Mouse (Mus musculus) ovary, postnatal 36 days (tissue): ENCODE data around the gene Pcna.

ENCODE experiments used
- DNase-seq: peaks from one replicate; pipeline ENCODE4 v3.0.0; 2022; ENCODE audit warnings: low spot score, mixed read lengths

Gene Pcna

DNA sequence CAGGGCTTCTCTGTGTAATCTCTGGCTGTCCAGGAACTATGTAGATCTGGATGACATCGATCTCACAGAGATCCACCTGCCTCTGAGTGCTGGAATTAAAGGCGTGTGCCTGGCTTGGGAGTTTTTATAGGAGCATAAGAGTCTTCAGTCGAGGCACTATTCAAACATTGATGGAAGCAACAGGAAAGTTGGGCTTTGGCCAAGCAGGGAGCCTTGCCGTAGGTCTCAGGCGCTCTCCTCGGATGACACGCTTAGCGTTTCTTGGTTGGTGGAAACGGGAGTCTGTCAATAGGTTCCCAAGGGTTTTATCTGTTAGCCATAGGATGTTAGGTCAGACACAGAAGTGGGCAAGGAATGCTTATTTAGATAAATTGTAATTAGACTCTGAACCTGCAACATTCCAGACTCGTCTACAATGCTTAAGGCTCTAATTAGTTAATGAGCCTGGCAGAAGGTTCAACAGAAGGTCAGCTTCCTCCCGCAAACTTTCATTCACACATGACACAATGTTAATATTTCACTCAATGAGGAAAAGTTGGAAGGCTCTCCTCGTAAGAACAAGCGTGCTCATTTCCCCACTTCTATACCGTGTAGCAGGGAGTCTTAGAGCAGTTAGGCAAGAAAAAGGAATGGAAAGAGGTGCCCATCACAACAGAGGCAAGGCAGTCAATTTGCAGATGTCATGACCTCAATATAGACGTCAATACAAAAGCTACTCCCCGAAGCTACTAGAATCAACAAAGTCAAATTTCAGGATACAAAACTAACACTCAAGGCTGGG lies 18.9 kb downstream of the Pcna start:
- DNase-seq = no peak

DNA sequence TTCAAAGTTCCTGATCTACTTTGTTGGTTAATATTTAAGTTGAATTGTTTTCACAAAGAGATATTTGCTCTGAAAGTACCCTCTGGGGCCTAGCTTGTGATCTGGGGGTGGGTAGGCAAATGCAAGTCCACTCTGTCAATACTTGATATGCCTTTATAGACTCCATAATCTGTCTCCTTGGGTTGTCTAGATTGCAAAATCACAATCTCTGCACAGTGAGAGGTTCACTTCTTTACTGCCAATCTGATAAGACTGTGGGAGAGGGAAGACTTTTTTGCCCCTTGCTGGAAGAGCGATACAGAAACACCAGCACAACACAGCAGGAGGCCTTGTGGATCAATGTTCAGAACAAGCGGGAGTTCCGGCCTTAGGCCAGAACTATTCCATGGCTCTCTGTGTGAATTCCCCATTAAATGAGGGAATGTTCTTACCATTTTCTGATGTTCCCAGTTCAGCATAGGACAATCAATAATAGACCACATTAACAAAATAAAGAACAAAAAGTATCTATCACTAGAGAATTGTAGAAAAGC lies 20.6 kb downstream of the Pcna start:
- no peak for DNase-seq

DNA sequence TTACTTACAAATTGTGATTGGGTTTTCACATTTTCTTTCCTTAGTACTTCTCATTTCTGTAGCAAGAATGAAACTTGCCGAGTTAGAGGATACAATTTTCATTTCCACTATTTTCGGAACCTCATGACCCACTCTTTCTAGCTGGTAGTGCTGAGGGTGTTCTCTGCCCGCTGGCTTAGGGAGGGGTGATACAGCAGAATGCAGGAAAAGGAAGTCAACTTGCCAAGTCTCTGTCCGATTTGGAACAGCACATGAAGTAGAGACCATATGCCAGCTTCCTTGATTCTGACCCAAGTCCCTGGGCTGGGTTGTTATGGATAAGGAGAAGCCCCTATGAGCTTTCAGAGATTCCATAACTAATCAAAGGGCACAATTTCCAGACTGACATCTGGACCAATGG lies 28.8 kb downstream of the Pcna start:
- no peak for DNase-seq

DNA sequence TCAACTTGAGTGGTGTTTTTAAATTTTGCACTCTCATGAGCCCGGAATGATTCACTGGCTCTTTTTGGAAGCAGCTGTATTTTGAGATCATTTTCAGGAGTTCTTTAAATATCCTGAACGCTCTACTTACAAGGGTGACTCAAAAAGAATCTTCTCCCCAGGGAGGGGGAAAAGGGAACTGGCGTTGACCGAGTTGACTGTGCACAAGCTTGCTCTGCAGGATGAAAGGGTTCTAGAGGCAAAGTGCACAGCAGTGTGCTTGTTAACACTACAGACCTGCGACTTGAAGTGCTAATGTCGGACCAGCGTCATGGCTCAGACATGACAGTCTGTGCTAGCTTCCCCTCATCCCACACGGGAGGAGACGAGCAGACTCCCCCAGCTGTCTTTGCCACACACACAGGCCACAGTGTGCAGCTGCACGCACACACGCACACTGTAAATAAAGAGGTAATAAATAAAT lies 31.5 kb downstream of the Pcna start:
- no peak for DNase-seq

DNA sequence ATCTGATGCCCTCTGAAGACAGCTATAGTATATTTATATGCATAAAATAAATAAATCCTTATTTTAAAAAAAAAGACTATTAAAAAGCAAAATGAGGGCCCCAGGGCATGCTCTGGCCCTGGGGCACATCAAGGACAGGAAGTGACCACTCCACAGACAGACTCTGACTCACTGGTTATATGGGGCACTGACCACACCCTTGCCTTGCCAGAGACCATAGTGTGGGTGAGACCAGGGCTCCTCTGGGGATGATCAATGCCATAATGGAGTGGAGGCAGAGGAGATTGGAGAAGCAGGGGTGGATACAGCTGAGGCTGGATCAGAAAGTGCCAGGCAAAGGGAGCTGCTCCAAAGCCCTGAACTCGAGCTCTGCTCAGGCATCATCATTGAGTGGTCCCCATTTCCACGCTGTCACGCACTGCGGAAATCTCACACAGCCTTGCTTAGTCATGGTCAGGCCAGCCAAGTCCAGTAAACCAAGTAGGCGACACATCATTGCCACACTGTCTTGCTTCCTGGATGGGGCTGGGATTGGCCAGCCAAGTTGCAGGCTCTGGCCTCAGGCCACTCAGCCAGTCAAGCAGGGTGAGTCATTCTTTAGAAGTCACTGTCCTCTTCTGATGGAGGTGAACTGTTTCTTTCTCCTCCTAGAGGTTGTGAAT lies 41.0 kb downstream of the Pcna start:
- peak; percentile 17 for DNase-seq

DNA sequence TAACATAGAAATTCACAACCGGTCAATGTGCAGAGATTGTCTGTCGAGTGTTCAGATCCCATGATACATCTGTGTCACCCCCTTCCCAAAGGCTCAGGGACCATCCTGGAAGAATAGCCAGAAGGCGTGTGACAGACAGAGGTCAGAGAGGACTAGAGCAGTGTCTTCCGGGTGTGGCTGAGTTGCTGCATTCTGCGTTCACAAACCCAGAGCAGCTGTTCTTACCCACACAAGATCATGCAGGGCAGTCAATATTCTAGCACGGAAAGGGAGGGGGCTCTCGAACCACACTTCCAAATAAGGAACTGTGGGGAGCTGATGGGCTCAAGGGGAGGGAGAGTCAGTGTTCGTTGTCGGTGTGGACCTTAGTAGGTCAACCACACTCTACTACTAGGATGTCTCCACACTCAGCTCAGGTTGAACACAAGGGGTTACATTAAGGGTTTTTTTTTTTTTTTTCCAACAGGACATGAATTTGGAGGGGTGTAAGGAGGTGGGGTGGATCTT lies 42.3 kb downstream of the Pcna start:
- no peak for DNase-seq

DNA sequence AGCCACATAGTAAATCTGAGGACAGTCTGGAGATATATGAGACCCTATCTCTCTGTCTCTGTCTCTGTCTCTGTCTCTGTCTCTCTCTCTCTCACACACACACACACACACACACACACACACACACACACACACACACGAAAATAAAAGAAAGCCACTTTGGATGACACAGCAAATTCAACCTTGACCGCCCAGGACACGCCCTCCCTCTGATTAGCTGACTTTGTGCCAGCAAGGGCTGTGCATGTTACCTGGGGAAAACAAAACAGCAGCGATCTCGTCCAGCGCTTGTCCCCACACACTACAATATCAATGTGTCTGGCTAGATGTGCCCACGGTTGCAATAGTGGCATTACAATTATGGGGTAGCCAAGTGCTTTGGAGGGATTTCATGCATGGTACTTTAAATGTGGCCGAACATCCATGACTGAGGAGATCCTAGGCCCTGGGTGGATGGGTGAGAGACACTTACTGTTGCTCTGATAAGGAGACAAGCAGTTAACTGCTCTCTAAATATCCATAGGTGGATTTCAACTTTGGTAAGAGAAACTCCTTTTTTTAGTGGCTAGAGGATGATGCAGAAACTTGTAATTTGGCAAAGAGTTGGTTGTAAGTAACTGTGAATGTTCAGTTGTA lies 44.8 kb downstream of the Pcna start:
- DNase-seq = peak; percentile 18

DNA sequence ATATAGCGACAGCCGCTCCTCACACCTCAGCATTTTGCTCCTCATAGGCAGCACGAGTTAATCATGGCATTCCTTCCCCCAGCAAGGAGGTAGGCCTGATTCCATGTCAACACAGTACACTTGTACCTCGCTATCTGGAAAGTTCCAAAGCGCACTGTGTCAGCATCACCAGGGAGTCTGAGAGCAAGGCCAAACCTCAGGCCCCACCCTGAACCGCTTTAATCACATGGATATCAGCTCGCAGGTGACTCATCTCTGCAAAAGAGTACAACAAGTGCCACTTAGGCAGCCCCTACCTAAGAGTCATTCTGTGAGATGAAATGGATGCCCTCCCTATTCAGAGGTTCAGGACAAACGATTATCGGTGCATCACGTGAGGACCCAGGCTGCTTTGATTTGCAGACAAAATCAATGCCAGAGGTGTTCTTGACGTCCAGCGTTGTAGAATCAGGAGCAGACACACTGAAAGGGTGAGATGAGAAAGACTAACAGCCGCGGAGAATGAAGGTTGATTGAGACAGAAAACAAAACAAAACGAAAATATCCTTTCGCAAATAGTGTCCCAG lies 46.7 kb downstream of the Pcna start:
- no peak for DNase-seq

DNA sequence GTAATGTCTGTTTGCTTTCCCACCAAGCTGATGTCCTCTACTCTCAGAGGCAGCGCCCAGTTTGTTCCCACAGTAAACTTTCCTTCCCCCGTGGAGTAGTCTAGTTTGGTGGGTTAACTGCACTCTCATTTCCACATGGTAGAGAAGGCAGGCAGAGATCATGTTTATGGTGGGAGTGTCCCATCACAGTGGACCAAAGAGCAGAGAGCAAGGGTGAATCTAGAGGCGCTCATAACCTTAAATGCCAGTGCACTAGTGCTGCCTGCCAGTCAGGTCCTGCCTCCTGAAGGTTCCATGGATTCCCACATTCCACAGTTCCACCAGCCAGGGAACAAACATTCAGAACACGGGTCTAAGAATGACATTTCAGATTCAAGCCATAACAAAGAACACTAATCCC lies 47.6 kb downstream of the Pcna start:
- no peak for DNase-seq

DNA sequence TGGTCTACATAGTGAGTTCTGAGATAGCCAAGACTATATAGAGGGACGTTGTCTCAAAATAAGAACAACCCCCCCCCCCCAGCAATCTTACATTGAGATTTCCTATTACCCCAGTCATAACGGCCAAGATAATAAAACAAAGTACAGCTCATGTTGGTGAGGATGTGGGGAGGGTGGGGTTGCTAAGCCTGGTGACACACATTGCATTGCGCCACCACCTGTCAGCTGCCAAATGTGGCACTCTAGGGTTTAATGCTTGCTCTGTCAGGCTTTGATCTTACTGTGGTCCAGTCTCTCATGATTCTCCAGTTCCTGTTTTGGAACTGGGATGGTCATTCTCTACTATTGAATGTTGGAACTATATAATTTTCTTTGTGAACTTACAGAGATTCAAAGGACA lies 49.3 kb downstream of the Pcna start:
- DNase-seq = no peak

DNA sequence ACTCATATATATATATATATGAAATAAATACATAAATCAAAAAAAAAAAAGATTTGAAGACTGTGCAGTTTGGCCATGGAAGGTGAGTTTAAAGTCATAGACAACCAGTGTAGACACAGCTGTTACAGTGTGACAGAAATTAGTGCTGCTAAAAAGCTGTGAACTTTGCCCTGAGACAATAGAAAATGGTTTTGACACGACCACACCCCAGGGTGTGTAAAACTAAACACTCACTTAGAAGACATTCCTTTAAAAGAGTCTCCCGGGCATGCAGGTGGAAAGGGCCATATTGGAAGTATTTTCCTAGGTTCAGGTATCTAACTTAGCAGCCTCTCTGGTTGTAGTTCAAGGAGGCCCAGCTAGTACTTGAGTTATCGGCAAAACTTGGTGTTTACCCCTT lies 49.9 kb downstream of the Pcna start:
- DNase-seq = no peak
